Mouse (Mus musculus) spleen, postnatal 36 days (tissue): ENCODE results near the gene Ccr2.
"Not testable (repeated sequence)": the region's sequence is repeated elsewhere in the genome, so short reads cannot be mapped to it uniquely, and the experiment has no call there.

Experiments
- DNase-seq, 2 experiments: peaks; one replicate each; pipeline ENCODE4 v3.0.0; 2022; ENCODE audit warnings: low spot score in 2 of 2, mixed read lengths in 1 of 2

Gene Ccr2

GRCm38 (mm10) chr9:124118489-124118888 is 16.7 kb downstream of the Ccr2 start:
- peak; percentile 59 to 71 for DNase-seq

DNA sequence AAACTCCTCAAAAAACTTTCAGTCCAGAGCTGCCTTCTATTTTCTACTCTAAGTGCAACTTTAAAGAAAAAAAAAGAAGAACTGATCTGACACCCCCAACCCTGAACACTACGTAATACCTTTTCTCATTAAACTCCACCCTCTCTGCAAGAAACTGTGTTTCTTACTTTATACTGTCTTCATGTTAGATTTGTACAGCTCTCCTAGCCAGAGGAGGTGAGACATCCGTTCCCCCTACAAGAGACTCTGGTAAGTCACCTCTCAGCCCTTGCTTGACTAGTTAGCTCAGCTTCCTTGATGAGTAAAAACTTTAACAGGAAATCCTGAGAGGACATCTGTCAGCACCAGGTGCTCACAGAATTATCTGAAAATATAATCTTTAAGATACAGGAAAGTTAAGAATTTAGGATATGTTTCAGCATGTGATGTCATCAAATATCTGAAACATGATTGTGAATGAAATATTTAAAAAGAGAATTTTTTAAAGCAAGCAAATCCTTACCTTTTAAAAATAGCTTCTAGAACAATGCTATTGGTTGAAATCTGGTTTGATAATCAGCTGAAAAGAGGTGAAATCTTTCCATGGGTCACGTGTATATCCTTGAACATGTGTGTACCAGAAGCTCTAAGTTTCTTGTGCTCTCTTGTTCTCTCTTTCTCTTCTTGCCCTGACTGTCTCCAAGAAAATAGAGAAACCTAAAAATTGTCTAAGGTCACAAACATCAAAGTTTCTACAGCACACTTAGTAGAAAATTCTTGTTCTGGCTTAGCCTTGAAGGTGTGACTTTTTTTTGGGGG is 19.8 kb downstream of the Ccr2 start, which contains the start of gene Ccr5:
Ccr5 (plus strand) TSS at position 157 of the 798 bp plus-strand sequence.
- peak; percentile 35 to 37 for DNase-seq

- DNase-seq: no peak
Measured at GRCm38 (mm10) chr9:124125576-124125975, 23.8 kb downstream of the Ccr2 start.

GRCm38 (mm10) chr9:124126373-124126772 is 24.6 kb downstream of the Ccr2 start:
- DNase-seq: peak in 1 of 2 experiments; percentile 29

DNA sequence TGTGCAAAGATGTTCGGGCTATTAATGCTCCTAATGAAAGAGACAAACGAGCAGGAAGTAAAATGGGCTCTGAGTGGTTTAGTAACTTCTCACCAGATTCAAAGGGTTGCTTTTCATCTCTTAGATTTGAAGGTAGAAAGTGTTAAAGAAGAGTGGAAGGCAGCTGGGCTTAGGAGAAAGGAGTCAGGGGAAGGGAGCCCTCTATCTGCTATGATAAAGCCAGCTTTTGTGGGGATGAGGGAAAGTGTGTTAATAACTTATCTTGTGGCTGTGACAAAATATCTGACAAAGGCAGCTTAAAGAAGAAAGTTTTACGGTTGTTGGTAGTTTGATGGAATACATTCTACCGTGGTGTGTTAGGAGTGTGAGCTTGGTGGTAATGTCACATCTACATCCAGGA is 25.7 kb downstream of the Ccr2 start:
- no peak for DNase-seq

- DNase-seq: peak; percentile 47 to 65
Measured at GRCm38 (mm10) chr9:124128379-124128778, 26.6 kb downstream of the Ccr2 start.

DNA sequence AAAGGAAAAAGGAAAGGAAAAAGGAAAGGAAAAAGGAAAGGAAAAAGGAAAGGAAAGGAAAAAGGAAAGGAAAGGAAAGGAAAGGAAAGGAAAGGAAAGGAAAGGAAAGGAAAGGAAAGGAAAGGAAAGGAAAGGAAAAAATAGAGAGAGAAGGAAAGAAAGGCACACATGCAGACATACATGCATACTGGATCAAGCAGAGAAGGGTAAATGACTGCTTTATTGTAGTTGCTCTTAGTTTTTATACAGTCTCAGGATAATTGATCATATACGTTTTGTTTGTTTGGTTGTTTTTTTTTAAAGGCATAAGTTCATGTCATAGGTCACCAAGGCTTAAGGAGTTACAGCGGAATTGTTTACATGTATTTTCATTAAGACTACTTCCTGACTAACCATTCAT is 31.1 kb downstream of the Ccr2 start:
- not testable (repeated sequence) for DNase-seq

GRCm38 (mm10) chr9:124134919-124135318 is 33.2 kb downstream of the Ccr2 start:
- not testable (repeated sequence) for DNase-seq

DNA sequence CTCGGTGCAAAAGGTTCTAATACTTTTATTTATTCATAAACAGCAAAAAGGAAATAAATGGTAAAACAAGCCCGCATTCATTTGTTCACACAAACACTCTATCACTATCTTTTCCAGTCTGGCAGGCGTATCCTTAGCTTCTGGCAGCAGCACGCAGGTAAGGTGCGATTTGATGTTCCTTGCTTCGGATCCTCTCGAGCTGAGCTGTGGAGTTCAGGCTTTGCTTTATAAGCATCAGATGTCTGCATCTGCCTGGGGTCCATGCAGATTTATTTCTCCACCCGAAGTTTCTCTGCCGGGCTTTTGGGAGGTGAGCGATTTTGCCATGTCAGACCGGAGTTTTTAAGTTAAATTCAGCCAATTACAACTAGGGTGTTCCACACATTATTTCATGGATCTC is 35.9 kb downstream of the Ccr2 start:
- no peak for DNase-seq

- DNase-seq: peak; percentile 29 to 44
Measured at GRCm38 (mm10) chr9:124138055-124138775, 36.5 kb downstream of the Ccr2 start.

- peak; percentile 21 to 48 for DNase-seq
Measured at GRCm38 (mm10) chr9:124143678-124144077, 41.9 kb downstream of the Ccr2 start.

GRCm38 (mm10) chr9:124146307-124146706 is 44.6 kb downstream of the Ccr2 start:
- DNase-seq: no peak
